Mouse (Mus musculus) hindbrain, embryonic 14.5 days (tissue): ENCODE results near the gene Haghl. TPM values are rescaled to one million over a fixed set of nuclear protein-coding genes. Genes with fewer than 3 reads are reported as not detected.

Source experiments
- ATAC-seq: fragments of 200-750 bp; cut with Nextera tagmentation; 2 replicates; pipeline ENCODE4 v1.8.0; 2017; ENCODE audit warnings: moderate number of reproducible peaks, mild to moderate bottlenecking, moderate TSS enrichment, moderate library complexity; ENCODE audit not compliant: low FRiP score
- DNase-seq: peaks from one replicate; pipeline ENCODE4 v3.0.0-alpha.2; 2015; ENCODE audit warnings: low spot score
- H3K27ac ChIP-seq: fragments of 300-500 bp; sonication (generic); 2 replicates; pipeline ENCODE4 v1.5.1; 2014; ENCODE audit warnings: mild to moderate bottlenecking, moderate library complexity
- H3K27me3 ChIP-seq: fragments of 300-500 bp; sonication (generic); 2 replicates; pipeline ENCODE4 v1.6.1; 2014; ENCODE audit warnings: mild to moderate bottlenecking, low read length, mixed read lengths; ENCODE audit not compliant: control insufficient read depth, insufficient read depth
- H3K36me3 ChIP-seq: fragments of 300-500 bp; sonication (generic); replicated peaks from 2 replicates; pipeline ENCODE4 v1.6.1; 2014; ENCODE audit not compliant: control insufficient read depth, insufficient read depth
- H3K4me1 ChIP-seq: fragments of 300-500 bp; sonication (generic); replicated peaks from 2 replicates; pipeline ENCODE4 v1.6.1; 2014; ENCODE audit warnings: antibody characterized with exemption, low read length, mixed read lengths; ENCODE audit not compliant: control insufficient read depth, insufficient read depth
- H3K4me2 ChIP-seq: fragments of 300-500 bp; sonication (generic); replicated peaks from 2 replicates; pipeline ENCODE4 v1.6.1; 2014; ENCODE audit warnings: mild to moderate bottlenecking, moderate library complexity
- H3K4me3 ChIP-seq: fragments of 300-500 bp; sonication (generic); replicated peaks from 2 replicates; pipeline ENCODE4 v1.5.1; 2014; ENCODE audit warnings: mild to moderate bottlenecking, low read length
- H3K9ac ChIP-seq: fragments of 300-500 bp; sonication (generic); 2 replicates; pipeline ENCODE4 v1.6.1; 2014
- H3K9me3 ChIP-seq: fragments of 300-500 bp; sonication (generic); 2 replicates; pipeline ENCODE4 v1.6.1; 2016; ENCODE audit warnings: low read length; ENCODE audit not compliant: control insufficient read depth
- WGBS: fragments of 180-500 bp; shearing (Covaris S2); extraction: QIAGEN DNeasy Blood & Tissue Kit; methylation state at CpG from one replicate; pipeline ENCODE4 v1.1.7; 2014; 5-methylcytosine and 5-hydroxymethylcytosine counted together
- polyA plus RNA-seq: library from polyadenylated mRNA; unstranded; fragments of >200 nt; fragmentation: Nextera tagmentation; extraction: Ambion mirVana; gene quantifications from 2 replicates; pipeline ENCODE4 v1.2.1, GENCODE M21; 2014

Haghl gene
- polyA plus RNA-seq, 1 experiment from 2014 or later, result 138 TPM

DNA sequence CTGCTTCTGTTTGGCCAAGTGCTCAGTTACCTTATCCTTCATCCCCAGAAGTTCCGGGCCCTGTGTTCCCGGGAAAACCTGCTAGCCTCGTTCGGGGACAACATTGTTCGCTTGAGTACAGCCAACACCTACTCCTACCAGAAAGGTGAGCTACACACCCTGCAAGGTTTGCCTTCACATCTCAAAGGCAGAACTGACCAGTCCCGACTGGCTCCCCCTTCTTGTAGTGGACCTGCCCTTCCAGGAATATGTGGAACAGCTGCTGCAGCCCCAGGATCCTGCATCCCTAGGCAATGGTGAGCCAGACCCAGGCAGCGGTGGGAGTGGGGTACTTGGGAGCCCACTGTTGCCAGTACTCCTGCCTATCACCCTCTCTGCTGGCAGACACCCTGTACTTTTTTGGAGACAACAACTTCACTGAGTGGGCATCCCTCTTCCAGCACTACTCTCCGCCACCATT, 44.1 kb upstream of the Haghl start:
- Histone ChIP-seq H3K27me3 (no peaks in the 10 kb centered on the region), H3K9me3 (no peaks in the 10 kb centered on the region), H3K4me2 (peak overlapping the region; percentile 95), H3K4me1 (peaks cover 65% of the 10 kb centered on the region), H3K36me3 (peaks cover 45% of the 10 kb centered on the region), H3K4me3 (peak overlapping the region; percentile 62), H3K9ac (peak overlapping the region; percentile 90), H3K27ac (peak overlapping the region; percentile 92)
- 44% methylated on average over 8 of the region's 8 CpGs for WGBS
- ATAC-seq, result no peak
- no peak for DNase-seq

DNA sequence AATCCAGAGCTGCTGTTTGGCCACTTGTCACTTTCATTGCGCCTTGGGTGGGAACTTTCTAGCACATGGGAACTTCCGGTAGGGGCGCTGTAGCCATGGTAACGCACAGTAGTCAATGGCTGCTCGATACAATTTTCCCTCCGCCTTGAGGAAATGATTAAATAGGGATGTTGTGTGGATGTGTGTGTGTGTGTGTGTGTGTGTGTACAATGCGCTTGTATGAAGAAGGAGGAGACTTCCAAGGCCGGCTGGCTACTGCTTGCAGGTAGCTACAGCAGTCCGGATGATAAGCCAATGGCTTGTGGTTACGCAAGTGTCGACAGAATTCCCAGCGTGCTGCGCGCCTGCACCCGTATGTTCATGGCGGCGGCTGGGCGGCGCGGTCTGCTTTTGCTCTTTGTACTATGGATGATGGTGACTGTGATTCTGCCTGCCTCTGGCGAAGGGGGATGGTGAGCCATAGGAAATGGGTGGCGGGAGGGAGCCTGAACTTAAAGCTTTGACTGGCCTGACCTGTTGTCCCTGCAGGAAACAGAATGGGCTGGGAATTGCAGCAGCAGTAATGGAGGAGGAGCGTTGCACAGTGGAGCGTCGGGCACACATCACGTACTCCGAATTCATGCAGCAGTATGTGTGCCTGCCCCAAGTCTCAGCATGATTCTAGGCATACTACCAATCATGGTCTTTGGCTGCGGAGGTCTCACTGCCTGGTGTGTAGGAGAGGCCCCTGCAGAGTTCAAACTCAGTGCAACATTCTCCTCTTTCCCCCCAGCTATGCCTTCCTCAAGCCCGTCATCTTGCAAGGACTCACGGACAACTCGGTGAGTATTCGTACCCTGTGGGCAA, 43.5 kb upstream of the Haghl start, which contains the start of gene Jmjd8:
Gene Jmjd8, plus strand, starts transcription at position 156 of the 846 bp plus-strand sequence.
- peaks cover 45% of the 10 kb centered on the region for H3K36me3 ChIP-seq
- H3K27ac ChIP-seq, result peak within 1 kb of the TSS; percentile 92
- WGBS, result under 1% methylated on average over 32 of the region's 32 CpGs

DNA sequence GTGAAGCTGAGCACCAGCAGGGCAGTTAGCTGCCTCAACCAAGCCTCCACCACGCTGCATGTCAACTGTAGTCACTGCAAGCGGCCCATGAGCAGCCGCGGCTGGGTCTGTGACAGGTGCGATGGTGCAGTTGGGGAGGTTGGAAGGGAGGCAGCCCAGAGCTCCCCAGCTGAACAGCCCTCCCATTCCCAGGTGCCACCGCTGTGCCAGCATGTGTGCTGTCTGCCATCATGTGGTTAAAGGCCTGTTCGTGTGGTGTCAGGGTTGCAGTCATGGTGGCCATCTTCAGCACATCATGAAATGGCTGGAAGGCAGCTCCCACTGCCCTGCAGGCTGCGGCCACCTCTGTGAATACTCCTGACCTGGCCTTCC, 42.7 kb upstream of the Haghl start:
- peaks cover 61% of the 10 kb centered on the region for H3K4me1 ChIP-seq
- H3K9me3 ChIP-seq, result no peaks in the 10 kb centered on the region
- peak overlapping the region; percentile 90 for H3K9ac ChIP-seq
- peak overlapping the region; percentile 62 for H3K4me3 ChIP-seq
- peak overlapping the region; percentile 95 for H3K4me2 ChIP-seq
- 84% methylated on average over 8 of the region's 8 CpGs for WGBS
- DNase-seq (no peak), ATAC-seq (no peak)
- H3K36me3 ChIP-seq, result peaks cover 45% of the 10 kb centered on the region
- H3K27me3 ChIP-seq, result no peaks in the 10 kb centered on the region
- H3K27ac ChIP-seq, result peak overlapping the region; percentile 92; the same call in 1 of the 2 replicates

More for the DNA sequence above, 43.5 kb upstream of the Haghl start, which contains the start of gene Jmjd8:
- Histone ChIP-seq H3K4me3 (peak within 1 kb of the TSS; percentile 62), H3K9me3 (no peaks in the 10 kb centered on the region), H3K4me1 (peaks cover 65% of the 10 kb centered on the region), H3K27me3 (no peaks in the 10 kb centered on the region), H3K4me2 (peak within 1 kb of the TSS; percentile 95), H3K9ac (peak within 1 kb of the TSS; percentile 90)
- ATAC-seq (peak; percentile 58), DNase-seq (peak; percentile 84)

DNA sequence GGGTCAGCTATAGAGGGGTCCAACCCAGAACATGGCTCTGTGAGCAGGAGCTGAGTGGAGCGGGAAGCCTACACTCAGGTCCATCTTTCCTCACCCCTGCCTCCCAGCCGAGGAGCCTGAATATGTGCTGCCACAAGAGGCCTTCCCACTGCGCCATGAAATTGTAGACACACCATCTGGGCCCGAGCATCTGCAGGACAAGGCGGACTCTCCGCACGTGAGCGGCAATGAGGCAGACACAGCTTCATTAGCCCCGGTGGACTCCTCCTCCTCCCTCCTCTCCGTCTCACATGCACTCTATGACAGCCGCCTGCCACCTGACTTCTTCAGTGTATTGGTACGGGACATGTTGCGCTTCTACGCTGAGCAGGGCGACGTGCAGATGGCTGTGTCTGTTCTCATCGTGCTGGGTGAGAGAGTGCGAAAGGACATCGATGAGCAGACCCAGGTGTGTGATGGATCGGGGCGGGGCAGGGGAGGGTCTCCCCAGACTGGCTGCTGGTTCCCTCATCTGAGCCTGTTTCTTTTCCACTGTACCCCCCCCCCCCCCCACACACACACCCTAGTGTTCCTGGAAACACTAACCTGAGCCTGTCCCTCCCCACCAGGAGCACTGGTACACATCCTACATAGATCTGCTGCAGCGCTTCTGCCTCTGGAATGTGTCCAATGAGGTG, 42.2 kb upstream of the Haghl start:
- Histone ChIP-seq H3K27me3 (no peaks in the 10 kb centered on the region), H3K4me3 (no peak overlapping the region), H3K9ac (0 out of 2 replicates have a peak overlapping the region, but pooled peaks have one; percentile 90), H3K4me1 (peaks cover 61% of the 10 kb centered on the region), H3K4me2 (no peak overlapping the region), H3K36me3 (peaks cover 45% of the 10 kb centered on the region), H3K27ac (no peak overlapping the region), H3K9me3 (no peaks in the 10 kb centered on the region)
- 91% methylated on average over 22 of the region's 22 CpGs for WGBS
- ATAC-seq (no peak), DNase-seq (no peak)

DNA sequence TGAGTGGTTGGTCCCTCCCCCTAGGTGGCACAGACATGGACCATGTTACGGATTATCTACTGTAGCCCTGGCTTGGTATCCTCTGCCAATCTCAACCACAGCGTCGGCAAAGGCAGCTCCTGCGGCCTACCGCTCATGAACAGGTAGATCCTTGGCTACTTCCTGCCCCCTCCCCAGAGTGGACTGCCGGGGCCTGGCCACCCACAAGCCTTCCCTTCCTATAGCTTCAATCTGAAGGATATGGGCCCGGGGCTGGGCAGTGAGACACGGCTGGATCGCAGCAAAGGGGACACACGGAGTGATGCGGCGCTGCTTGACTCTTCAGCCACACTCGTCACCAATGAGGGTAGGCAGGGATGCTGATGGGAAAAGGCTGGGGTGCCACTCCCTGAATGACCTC, 41.5 kb upstream of the Haghl start:
- Histone ChIP-seq H3K27ac (no peak overlapping the region), H3K9ac (no peak overlapping the region), H3K36me3 (peaks cover 45% of the 10 kb centered on the region), H3K27me3 (no peaks in the 10 kb centered on the region), H3K4me1 (peaks cover 58% of the 10 kb centered on the region), H3K9me3 (no peaks in the 10 kb centered on the region), H3K4me3 (no peak overlapping the region), H3K4me2 (no peak overlapping the region)
- ATAC-seq (no peak), DNase-seq (no peak)
- WGBS, result 95% methylated on average over 13 of the region's 13 CpGs

DNA sequence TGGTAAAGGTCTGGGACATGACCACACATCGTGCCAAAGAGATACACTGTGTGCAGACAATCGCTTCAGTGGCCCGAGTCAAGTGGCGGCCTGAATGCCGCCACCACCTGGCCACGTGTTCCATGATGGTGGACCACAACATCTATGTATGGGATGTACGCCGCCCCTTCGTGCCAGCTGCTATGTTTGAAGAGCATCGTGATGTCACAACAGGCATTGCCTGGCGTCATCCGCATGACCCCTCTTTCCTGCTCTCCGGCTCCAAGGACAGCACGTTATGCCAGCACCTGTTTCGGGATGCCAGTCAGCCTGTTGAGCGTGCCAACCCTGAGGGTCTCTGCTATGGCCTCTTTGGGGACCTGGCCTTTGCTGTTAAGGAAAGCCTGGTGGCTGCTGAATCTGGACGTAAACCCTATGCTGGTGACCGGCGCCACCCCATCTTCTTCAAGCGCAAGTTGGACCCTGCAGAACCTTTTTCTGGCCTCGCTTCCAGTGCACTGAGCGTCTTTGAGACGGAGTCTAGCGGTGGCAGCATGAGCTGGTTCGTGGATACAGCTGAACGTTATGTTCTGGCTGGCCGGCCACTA, 40.6 kb upstream of the Haghl start:
- Histone ChIP-seq H3K9me3 (no peaks in the 10 kb centered on the region), H3K4me1 (peaks cover 49% of the 10 kb centered on the region), H3K4me2 (no peak overlapping the region), H3K9ac (no peak overlapping the region), H3K27ac (no peak overlapping the region), H3K4me3 (no peak overlapping the region), H3K27me3 (no peaks in the 10 kb centered on the region), H3K36me3 (peaks cover 38% of the 10 kb centered on the region)
- DNase-seq (no peak), ATAC-seq (no peak)
- 96% methylated on average over 27 of the region's 27 CpGs for WGBS

DNA sequence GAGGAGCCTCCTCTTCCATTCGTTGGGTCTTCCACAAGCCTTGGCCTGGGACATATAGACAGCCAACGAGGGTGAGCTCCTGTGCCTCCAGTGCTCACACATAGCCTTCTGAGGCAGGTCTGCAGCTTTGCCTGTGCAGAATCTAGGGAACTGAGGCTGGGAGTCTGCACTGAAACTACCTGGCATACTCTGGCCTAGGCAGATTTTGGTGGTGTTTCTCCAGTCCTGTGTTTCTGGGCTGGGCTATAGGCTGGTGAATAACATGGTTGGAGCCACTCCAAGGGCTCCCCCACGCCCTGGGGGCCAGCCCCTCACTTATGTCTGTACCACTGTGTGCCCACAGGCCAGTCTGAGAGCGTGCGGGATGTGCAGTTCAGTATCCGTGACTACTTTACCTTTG, 39.8 kb upstream of the Haghl start:
- Histone ChIP-seq H3K9me3 (no peaks in the 10 kb centered on the region), H3K27me3 (no peaks in the 10 kb centered on the region), H3K27ac (no peak overlapping the region), H3K4me2 (peak overlapping the region; percentile 99; the same call in 1 of the 2 replicates), H3K9ac (no peak overlapping the region), H3K4me1 (peaks cover 42% of the 10 kb centered on the region), H3K4me3 (no peak overlapping the region), H3K36me3 (peaks cover 31% of the 10 kb centered on the region)
- no peak for ATAC-seq
- 88% methylated on average over 6 of the region's 6 CpGs for WGBS
- DNase-seq, result no peak

DNA sequence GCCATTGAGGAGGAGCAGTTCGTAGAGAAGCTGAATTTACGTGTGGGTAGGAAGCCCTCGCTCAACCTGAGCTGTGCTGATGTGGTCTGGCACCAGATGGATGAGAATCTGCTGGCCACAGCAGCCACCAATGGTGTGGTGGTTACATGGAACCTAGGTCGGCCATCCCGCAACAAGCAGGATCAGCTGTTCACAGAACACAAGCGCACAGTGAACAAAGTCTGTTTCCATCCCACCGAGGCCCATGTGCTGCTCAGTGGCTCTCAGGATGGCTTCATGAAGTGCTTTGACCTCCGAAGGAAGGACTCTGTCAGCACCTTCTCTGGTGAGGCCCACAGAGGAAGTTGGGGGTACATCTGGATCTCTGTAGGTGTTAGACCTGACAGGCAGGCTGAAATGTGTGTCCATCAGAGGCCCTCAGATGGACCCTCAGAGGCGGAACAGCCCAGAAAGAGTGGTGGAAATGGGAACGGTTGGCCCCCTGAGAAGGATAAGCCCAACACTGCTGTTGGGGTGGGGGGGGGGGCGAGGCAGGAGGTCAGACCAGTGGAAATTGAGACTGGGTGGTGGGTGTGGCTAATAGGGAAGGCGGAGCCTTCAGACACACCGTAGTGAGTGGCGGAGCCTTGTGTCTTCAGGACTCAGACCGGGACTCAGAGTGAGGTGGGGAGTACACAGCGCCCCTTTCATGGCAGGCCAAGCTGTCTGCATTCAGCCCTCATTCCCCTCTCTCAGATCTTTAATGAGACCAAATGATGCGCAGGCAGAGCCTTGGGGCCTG, 39.1 kb upstream of the Haghl start:
- peak overlapping the region; percentile 99 for H3K4me2 ChIP-seq
- WGBS, result 77% methylated on average over 17 of the region's 17 CpGs
- peaks cover 33% of the 10 kb centered on the region for H3K36me3 ChIP-seq
- H3K27ac ChIP-seq, result no peak overlapping the region
- H3K9ac ChIP-seq, result peak overlapping the region; percentile 82
- H3K27me3 ChIP-seq, result no peaks in the 10 kb centered on the region
- H3K4me1 ChIP-seq, result peaks cover 35% of the 10 kb centered on the region
- ATAC-seq, result no peak
- no peaks in the 10 kb centered on the region for H3K9me3 ChIP-seq
- no peak for DNase-seq
- H3K4me3 ChIP-seq, result peak overlapping the region; percentile 68
